Mouse (Mus musculus) neural tube, embryonic 15.5 days (tissue): Measurements from ENCODE around the gene Plxna2. TPM values are rescaled to one million over a fixed set of nuclear protein-coding genes. Genes with fewer than 3 reads are reported as not detected.
A peak's percentile ranks its signal among the peaks of the same experiment; 100 is the strongest.

Experiments
- ATAC-seq: fragments of 200-750 bp; cut with Nextera tagmentation; 2 replicates; pipeline ENCODE4 v1.8.0; 2017; ENCODE audit warnings: mild to moderate bottlenecking, moderate TSS enrichment, moderate library complexity; ENCODE audit not compliant: low FRiP score
- H3K27ac ChIP-seq: fragments of 300-500 bp; sonication (generic); replicated peaks from 2 replicates; pipeline ENCODE4 v1.5.1; 2015; ENCODE audit warnings: mild to moderate bottlenecking, inconsistent platforms
- H3K27me3 ChIP-seq: fragments of 300-500 bp; sonication (generic); replicated peaks from 2 replicates; pipeline ENCODE4 v1.6.1; 2015; ENCODE audit warnings: inconsistent platforms
- H3K36me3 ChIP-seq: fragments of 300-500 bp; sonication (generic); 2 replicates; pipeline ENCODE4 v1.6.1; 2015; ENCODE audit warnings: inconsistent platforms
- H3K4me1 ChIP-seq: fragments of 300-500 bp; sonication (generic); 2 replicates; pipeline ENCODE4 v1.6.1; 2015; ENCODE audit warnings: inconsistent platforms
- H3K4me2 ChIP-seq: fragments of 300-500 bp; sonication (generic); 2 replicates; pipeline ENCODE4 v1.6.1; 2015; ENCODE audit warnings: inconsistent platforms, mild to moderate bottlenecking, moderate library complexity
- H3K4me3 ChIP-seq: fragments of 300-500 bp; sonication (generic); replicated peaks from 2 replicates; pipeline ENCODE4 v1.5.1; 2015; ENCODE audit warnings: mild to moderate bottlenecking, inconsistent platforms
- H3K9ac ChIP-seq: fragments of 300-500 bp; sonication (generic); replicated peaks from 2 replicates; pipeline ENCODE4 v1.6.1; 2015; ENCODE audit warnings: mild to moderate bottlenecking, inconsistent platforms
- H3K9me3 ChIP-seq: fragments of 300-500 bp; sonication (generic); replicated peaks from 2 replicates; pipeline ENCODE4 v1.6.1; 2016; ENCODE audit warnings: inconsistent platforms
- WGBS: fragments of 180-500 bp; shearing (Covaris S2); methylation state at CpG from one replicate; pipeline ENCODE4 v1.1.7; 2015; ENCODE audit warnings: mixed read lengths; 5-methylcytosine and 5-hydroxymethylcytosine counted together
- polyA plus RNA-seq: library from polyadenylated mRNA; unstranded; fragments of >200 nt; fragmentation: Nextera tagmentation; extraction: Ambion mirVana; gene quantifications from 2 replicates; pipeline ENCODE4 v1.2.1, GENCODE M21; 2015

The Plxna2 gene
- polyA plus RNA-seq, 1 experiment from 2014 or later = 42.4 TPM

DNA sequence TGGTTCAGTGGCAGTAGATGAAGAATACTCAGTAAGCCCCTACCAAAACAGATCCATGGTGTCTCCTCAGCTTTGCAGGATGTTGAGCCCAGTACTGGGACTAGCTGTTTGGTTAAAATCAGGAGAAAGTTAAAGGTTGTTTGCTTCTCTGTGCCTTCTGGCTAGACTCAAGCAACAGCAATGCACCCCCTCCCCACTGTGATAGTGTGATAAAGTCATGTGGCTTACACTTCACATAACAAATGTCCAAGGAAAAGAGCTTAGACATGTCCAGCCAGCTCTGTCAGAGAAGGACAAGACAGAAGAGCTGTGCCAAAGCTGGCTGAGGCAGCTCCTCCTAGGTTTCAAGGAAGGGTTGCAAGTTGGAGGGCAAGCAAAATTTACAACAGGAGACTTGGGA lies 190.7 kb downstream of the Plxna2 start:
- no peaks in the 10 kb centered on the region for H3K27me3 ChIP-seq
- H3K4me3 ChIP-seq = no peak overlapping the region
- no peak overlapping the region for H3K4me2 ChIP-seq
- no peaks in the 10 kb centered on the region for H3K9me3 ChIP-seq
- no peaks in the 10 kb centered on the region for H3K4me1 ChIP-seq
- no peak overlapping the region for H3K27ac ChIP-seq
- no peak for ATAC-seq
- H3K9ac ChIP-seq = no peak overlapping the region
- H3K36me3 ChIP-seq = peaks cover 87% of the 10 kb centered on the region

GRCm38 (mm10) chr1:194809600-194809999 lies 191.6 kb downstream of the Plxna2 start:
- ATAC-seq = no peak
- H3K27ac ChIP-seq = no peak overlapping the region
- no peak overlapping the region for H3K4me3 ChIP-seq
- no peaks in the 10 kb centered on the region for H3K4me1 ChIP-seq
- no peak overlapping the region for H3K9ac ChIP-seq
- H3K27me3 ChIP-seq = no peaks in the 10 kb centered on the region
- H3K9me3 ChIP-seq = no peaks in the 10 kb centered on the region
- peaks cover 92% of the 10 kb centered on the region for H3K36me3 ChIP-seq
- no peak overlapping the region for H3K4me2 ChIP-seq

- WGBS = 86% methylated on average over 5 of the region's 5 CpGs
- no peak overlapping the region for H3K4me3 ChIP-seq
- no peaks in the 10 kb centered on the region for H3K9me3 ChIP-seq
- H3K27me3 ChIP-seq = no peaks in the 10 kb centered on the region
- H3K9ac ChIP-seq = no peak overlapping the region
- H3K4me2 ChIP-seq = no peak overlapping the region
- H3K36me3 ChIP-seq = peaks cover 58% of the 10 kb centered on the region
- H3K4me1 ChIP-seq = peaks cover 2% of the 10 kb centered on the region; the same call in 1 of the 2 replicates
- H3K27ac ChIP-seq = no peak overlapping the region; the same call in 1 of the 2 replicates
- ATAC-seq = no peak
These were observed 196.2 kb downstream of the Plxna2 start for GRCm38 (mm10) chr1:194814187-194814586.

DNA sequence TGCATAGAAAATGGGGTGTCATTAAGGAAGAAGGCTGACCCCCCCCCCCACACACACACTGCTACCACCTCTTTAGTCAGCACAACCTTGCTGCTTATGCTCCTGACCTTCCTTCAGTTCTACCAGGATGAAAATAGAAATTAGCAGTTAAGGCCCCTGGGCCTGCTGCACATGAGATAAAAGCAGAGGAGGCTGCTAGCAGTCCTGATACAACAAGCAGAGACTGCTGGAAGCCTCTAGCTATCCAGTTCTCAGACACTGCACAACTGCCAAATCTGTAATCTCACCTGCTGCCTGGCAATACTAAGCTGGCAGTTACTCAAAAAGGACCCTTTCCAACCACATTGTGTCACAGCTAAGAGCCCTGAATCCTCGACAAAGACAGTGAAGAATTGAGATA lies 197.5 kb downstream of the Plxna2 start:
- no peak for ATAC-seq
- 0 out of 2 replicates have a peak overlapping the region, but pooled peaks have one; percentile 15 for H3K27ac ChIP-seq

GRCm38 (mm10) chr1:194816913-194817312 lies 198.9 kb downstream of the Plxna2 start:
- H3K4me1 ChIP-seq = peaks cover 2% of the 10 kb centered on the region; the same call in 1 of the 2 replicates
- H3K4me2 ChIP-seq = no peak overlapping the region
- no peaks in the 10 kb centered on the region for H3K27me3 ChIP-seq
- WGBS = 26% methylated on average over 2 of the region's 2 CpGs
- no peak overlapping the region; the same call in 1 of the 2 replicates for H3K27ac ChIP-seq
- peaks cover 34% of the 10 kb centered on the region for H3K36me3 ChIP-seq
- no peak overlapping the region for H3K4me3 ChIP-seq
- H3K9me3 ChIP-seq = no peaks in the 10 kb centered on the region
- H3K9ac ChIP-seq = no peak overlapping the region
- ATAC-seq = peak; percentile 89

More for the DNA sequence above, 197.5 kb downstream of the Plxna2 start:
- Histone ChIP-seq H3K9me3 (no peaks in the 10 kb centered on the region), H3K4me3 (no peak overlapping the region), H3K9ac (no peak overlapping the region), H3K36me3 (peaks cover 46% of the 10 kb centered on the region), H3K4me2 (no peak overlapping the region), H3K27me3 (no peaks in the 10 kb centered on the region), H3K4me1 (peaks cover 2% of the 10 kb centered on the region; the same call in 1 of the 2 replicates)
- 65% methylated on average over 1 of the region's 1 CpGs for WGBS

DNA sequence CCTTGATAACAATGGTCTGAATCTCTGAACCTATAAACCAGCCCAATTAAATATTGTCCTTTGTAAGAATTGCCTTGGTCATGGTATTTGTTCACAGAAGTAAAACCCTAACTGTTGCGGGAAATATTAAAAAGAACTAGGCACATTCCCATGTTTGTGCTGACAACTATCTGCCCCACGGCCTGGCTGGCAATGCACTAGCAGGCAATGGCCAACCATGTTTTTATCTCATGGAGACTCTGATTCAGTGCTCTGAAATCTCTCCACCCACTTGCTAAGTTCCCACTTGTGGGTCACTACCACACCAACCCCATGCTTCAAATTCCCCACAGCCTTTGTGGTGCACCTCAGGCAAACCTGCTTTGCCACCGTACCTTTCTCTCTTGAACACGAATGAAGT lies 202.9 kb downstream of the Plxna2 start:
- no peak for ATAC-seq
- Histone ChIP-seq H3K27me3 (no peaks in the 10 kb centered on the region), H3K4me2 (no peak overlapping the region), H3K9ac (no peak overlapping the region), H3K36me3 (peaks cover 4% of the 10 kb centered on the region; the same call in 1 of the 2 replicates), H3K9me3 (no peaks in the 10 kb centered on the region), H3K4me1 (peaks cover 2% of the 10 kb centered on the region; the same call in 1 of the 2 replicates), H3K27ac (no peak overlapping the region), H3K4me3 (no peak overlapping the region)
- 86% methylated on average over 4 of the region's 4 CpGs for WGBS

GRCm38 (mm10) chr1:194821721-194822120 lies 203.7 kb downstream of the Plxna2 start:
- Histone ChIP-seq H3K4me1 (peaks cover 2% of the 10 kb centered on the region; the same call in 1 of the 2 replicates), H3K9ac (no peak overlapping the region), H3K4me2 (no peak overlapping the region), H3K27me3 (no peaks in the 10 kb centered on the region), H3K9me3 (no peaks in the 10 kb centered on the region), H3K36me3 (no peaks in the 10 kb centered on the region), H3K4me3 (no peak overlapping the region), H3K27ac (no peak overlapping the region)
- no peak for ATAC-seq
- WGBS = 79% methylated on average over 1 of the region's 1 CpGs

DNA sequence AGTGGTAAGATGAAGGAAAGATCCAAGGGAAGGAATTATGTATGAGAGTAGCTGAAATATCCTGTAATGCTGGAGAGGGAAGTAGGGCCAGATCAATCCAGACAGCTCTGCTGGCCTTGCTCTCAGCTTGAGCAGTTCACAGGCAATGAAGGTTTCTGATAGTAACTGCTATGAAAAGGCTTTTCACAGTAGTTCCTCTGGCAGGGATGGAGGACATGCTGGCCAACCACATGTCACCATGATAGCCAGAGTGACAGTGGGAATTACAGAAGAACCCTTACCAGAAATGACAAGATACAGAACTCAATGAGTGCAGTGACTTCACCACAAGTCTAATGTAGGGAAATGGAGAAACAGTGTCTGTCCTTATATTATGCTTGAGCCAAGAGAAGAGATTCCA lies 210.3 kb downstream of the Plxna2 start:
- Histone ChIP-seq H3K27me3 (no peaks in the 10 kb centered on the region), H3K4me1 (no peaks in the 10 kb centered on the region), H3K4me2 (no peak overlapping the region), H3K9me3 (no peaks in the 10 kb centered on the region), H3K4me3 (no peak overlapping the region), H3K36me3 (no peaks in the 10 kb centered on the region), H3K27ac (no peak overlapping the region), H3K9ac (no peak overlapping the region)
- no peak for ATAC-seq

GRCm38 (mm10) chr1:194835238-194835637 lies 217.2 kb downstream of the Plxna2 start:
- H3K4me1 ChIP-seq = 0 out of 2 replicates have a peak, but pooled peaks cover 2% of the 10 kb centered on the region
- H3K4me2 ChIP-seq = no peak overlapping the region
- no peak overlapping the region for H3K4me3 ChIP-seq
- no peak for ATAC-seq
- H3K27ac ChIP-seq = no peak overlapping the region
- no peak overlapping the region for H3K9ac ChIP-seq
- H3K36me3 ChIP-seq = no peaks in the 10 kb centered on the region
- H3K27me3 ChIP-seq = no peaks in the 10 kb centered on the region
- no peaks in the 10 kb centered on the region for H3K9me3 ChIP-seq

- Histone ChIP-seq H3K4me1 (0 out of 2 replicates have a peak, but pooled peaks cover 2% of the 10 kb centered on the region), H3K27ac (no peak overlapping the region), H3K36me3 (no peaks in the 10 kb centered on the region), H3K9ac (no peak overlapping the region), H3K4me2 (no peak overlapping the region), H3K4me3 (no peak overlapping the region), H3K9me3 (no peaks in the 10 kb centered on the region), H3K27me3 (no peaks in the 10 kb centered on the region)
- 76% methylated on average over 3 of the region's 3 CpGs for WGBS
- ATAC-seq = no peak
These were observed 218.2 kb downstream of the Plxna2 start for GRCm38 (mm10) chr1:194836182-194836581.

DNA sequence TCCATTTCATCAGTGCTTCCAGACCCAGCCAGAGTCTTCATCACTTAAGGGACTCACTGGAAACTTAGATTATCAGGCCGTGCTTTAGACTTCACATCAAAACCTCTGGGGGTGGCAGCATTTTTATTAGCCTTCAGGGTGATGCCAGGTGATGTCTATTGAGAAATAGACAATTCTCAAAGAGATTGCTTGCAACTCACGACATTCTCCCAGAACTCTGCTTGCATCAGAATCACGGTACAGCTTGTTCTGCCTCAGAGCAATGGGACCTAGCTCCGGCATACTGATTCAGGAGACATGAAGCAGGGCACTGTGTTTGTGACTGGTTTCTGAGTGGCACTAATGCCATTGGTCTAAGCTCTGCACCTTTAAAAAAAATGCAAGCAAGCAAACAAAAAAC lies 218.7 kb downstream of the Plxna2 start:
- 0 out of 2 replicates have a peak, but pooled peaks cover 2% of the 10 kb centered on the region for H3K4me1 ChIP-seq
- no peak overlapping the region for H3K4me3 ChIP-seq

DNA sequence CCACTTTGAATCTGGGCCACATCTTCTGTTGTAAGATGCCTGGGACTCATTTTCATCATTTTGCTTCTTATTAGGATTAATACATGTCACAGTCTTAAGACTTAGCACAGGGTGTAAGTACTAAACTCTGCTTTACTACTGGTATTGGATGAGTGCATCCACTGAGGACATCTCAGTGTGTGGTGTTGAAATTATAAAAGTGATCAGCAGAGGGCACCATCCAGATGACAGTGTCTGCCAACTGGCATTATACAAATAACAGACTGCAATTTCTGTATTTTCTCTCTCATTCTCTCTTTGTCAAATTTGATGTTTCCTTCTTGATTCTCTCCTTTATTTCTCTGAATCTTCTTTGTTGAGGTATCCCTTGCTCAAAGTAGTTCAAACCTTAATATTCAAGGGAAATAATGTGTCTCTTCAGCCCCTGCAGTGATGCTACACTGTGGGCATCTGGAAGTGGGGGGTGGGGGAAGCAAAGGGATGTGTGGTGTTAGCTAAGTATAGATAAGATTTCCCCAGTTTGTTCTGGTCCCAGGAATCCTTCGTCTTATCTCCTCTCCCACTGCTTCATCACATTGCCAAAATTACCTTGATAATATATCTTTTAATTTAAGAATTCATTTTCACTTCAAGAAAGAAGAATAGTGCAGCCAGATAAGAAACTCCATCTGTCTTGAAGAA lies 221.4 kb downstream of the Plxna2 start:
- 0 out of 2 replicates have a peak, but pooled peaks cover 2% of the 10 kb centered on the region for H3K4me1 ChIP-seq
- no peak overlapping the region for H3K4me3 ChIP-seq
- no peaks in the 10 kb centered on the region for H3K36me3 ChIP-seq
- no peak overlapping the region for H3K4me2 ChIP-seq
- H3K9ac ChIP-seq = no peak overlapping the region
- no peak overlapping the region for H3K27ac ChIP-seq
- 29% methylated on average over 1 of the region's 1 CpGs for WGBS
- H3K9me3 ChIP-seq = no peaks in the 10 kb centered on the region
- no peak for ATAC-seq
- H3K27me3 ChIP-seq = no peaks in the 10 kb centered on the region

More for the DNA sequence above, 218.7 kb downstream of the Plxna2 start:
- Histone ChIP-seq H3K27me3 (no peaks in the 10 kb centered on the region), H3K9ac (no peak overlapping the region), H3K4me2 (no peak overlapping the region), H3K9me3 (no peaks in the 10 kb centered on the region), H3K36me3 (no peaks in the 10 kb centered on the region), H3K27ac (no peak overlapping the region)
- 84% methylated on average over 4 of the region's 4 CpGs for WGBS
- no peak for ATAC-seq
